Comparison of ENCODE assay signal across 8 mouse cellular contexts in the genomic region with DNA sequence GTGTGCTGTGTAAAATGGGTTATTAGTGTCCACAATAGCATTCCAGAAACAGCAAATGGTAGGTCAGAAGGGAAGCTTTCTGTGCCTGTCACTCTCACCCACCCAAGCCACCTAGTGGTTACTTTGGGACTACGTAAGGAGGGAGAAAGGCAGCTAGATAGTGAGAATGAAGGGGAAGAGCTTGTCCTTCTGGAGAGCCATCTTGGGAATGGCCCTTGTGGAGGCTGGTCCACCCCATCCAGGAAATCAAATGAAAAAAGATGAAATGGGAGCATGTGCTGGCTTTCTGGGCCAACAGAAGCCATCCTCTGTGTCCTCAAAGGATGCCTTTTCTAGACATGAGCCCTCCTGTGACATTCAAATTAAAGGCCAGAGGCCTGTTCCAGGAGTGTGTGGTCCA. TPM values are rescaled to one million over a fixed set of nuclear protein-coding genes. Genes with fewer than 3 reads are reported as not detected.
DNase-seq lines count a peak whose midpoint lies in the region; ATAC-seq and TF ChIP-seq lines count a peak whose summit lies in the region.

No protein-coding gene starts in this region.

- 17% methylated on average over 1 of the region's 1 CpGs for WGBS in kidney, embryonic 14.5 days
- WGBS in heart, embryonic 15.5 days, result 10% methylated on average over 1 of the region's 1 CpGs
- 11% methylated on average over 1 of the region's 1 CpGs for WGBS in liver, embryonic 13.5 days (ENCODE audit: insufficient replicate concordance)
- 33% methylated on average over 1 of the region's 1 CpGs for WGBS in neural tube, embryonic 14.5 days

- H3K9me3 ChIP-seq in kidney, embryonic 14.5 days (ENCODE audit: control insufficient read depth, low read length), result no peaks in the 10 kb centered on the region
- no peaks in the 10 kb centered on the region for H3K9me3 ChIP-seq in heart, embryonic 15.5 days (replicated peaks)
- no peaks in the 10 kb centered on the region for H3K9me3 ChIP-seq in liver, embryonic 13.5 days (replicated peaks)
- H3K9me3 ChIP-seq in neural tube, embryonic 14.5 days (ENCODE audit: control insufficient read depth, low read length), result no peaks in the 10 kb centered on the region

- peak; percentile 24; the same call in 1 of the 2 replicates for ATAC-seq in kidney, embryonic 14.5 days (ENCODE audit: low FRiP score, low TSS enrichment)
- no peak for ATAC-seq in heart, embryonic 15.5 days (replicated peaks; ENCODE audit: insufficient number of reproducible peaks, insufficient read depth, low FRiP score, low read depth)
- 0 out of 2 replicates have a peak, but pooled peaks have one; percentile 13 for ATAC-seq in liver, embryonic 13.5 days (ENCODE audit: low read depth)
- ATAC-seq in neural tube, embryonic 14.5 days (ENCODE audit: low read depth), result no peak

- H3K4me2 ChIP-seq in kidney, embryonic 14.5 days (replicated peaks; ENCODE audit: low read depth, low read length), result peak overlapping the region; percentile 93
- H3K4me2 ChIP-seq in heart, embryonic 15.5 days, result peak overlapping the region; percentile 83
- peak overlapping the region; percentile 96 for H3K4me2 ChIP-seq in liver, embryonic 13.5 days
- H3K4me2 ChIP-seq in neural tube, embryonic 14.5 days (ENCODE audit: low read depth, low read length), result peak overlapping the region; percentile 68

- H3K27ac ChIP-seq in kidney, embryonic 14.5 days (ENCODE audit: low read depth, low read length), result peak overlapping the region; percentile 97
- peak overlapping the region; percentile 97 for H3K27ac ChIP-seq in cortical plate, adult 2 months (ENCODE audit: insufficient read depth, low read length)
- H3K27ac ChIP-seq in heart, embryonic 15.5 days, result peak overlapping the region; percentile 98
- H3K27ac ChIP-seq in liver, embryonic 13.5 days, result peak overlapping the region; percentile 97
- peak overlapping the region; percentile 96 for H3K27ac ChIP-seq in neural tube, embryonic 14.5 days (ENCODE audit: low read depth, low read length)

- H3K36me3 ChIP-seq in kidney, embryonic 14.5 days (ENCODE audit: control insufficient read depth, insufficient read depth, low read length), result peaks cover 11% of the 10 kb centered on the region
- peaks cover 11% of the 10 kb centered on the region; the same call in 1 of the 2 replicates for H3K36me3 ChIP-seq in heart, embryonic 15.5 days
- peaks cover 27% of the 10 kb centered on the region for H3K36me3 ChIP-seq in liver, embryonic 13.5 days
- peaks cover 2% of the 10 kb centered on the region; the same call in 1 of the 2 replicates for H3K36me3 ChIP-seq in neural tube, embryonic 14.5 days (ENCODE audit: control insufficient read depth, insufficient read depth, low read length)

- peaks cover 8% of the 10 kb centered on the region; the same call in 1 of the 2 replicates for H3K4me1 ChIP-seq in kidney, embryonic 14.5 days (ENCODE audit: control insufficient read depth, insufficient read depth, low read length)
- peaks cover 8% of the 10 kb centered on the region for H3K4me1 ChIP-seq in cortical plate, adult 2 months (ENCODE audit: control insufficient read depth, insufficient read depth, low read length)
- H3K4me1 ChIP-seq in heart, embryonic 15.5 days (replicated peaks), result peaks cover 26% of the 10 kb centered on the region
- H3K4me1 ChIP-seq in liver, embryonic 13.5 days (replicated peaks), result peaks cover 44% of the 10 kb centered on the region
- H3K4me1 ChIP-seq in neural tube, embryonic 14.5 days (ENCODE audit: control insufficient read depth, insufficient read depth, low read length), result peaks cover 13% of the 10 kb centered on the region

- H3K9ac ChIP-seq in kidney, embryonic 14.5 days (ENCODE audit: low read depth, low read length), result peak overlapping the region; percentile 84; the same call in 1 of the 2 replicates
- peak overlapping the region; percentile 84; the same call in 1 of the 2 replicates for H3K9ac ChIP-seq in heart, embryonic 15.5 days
- H3K9ac ChIP-seq in liver, embryonic 13.5 days, result peak overlapping the region; percentile 81; the same call in 1 of the 2 replicates
- no peak overlapping the region; the same call in 1 of the 2 replicates for H3K9ac ChIP-seq in neural tube, embryonic 14.5 days (replicated peaks; ENCODE audit: low read depth, low read length)

- TF ChIP-seq POLR2A in cortical plate, adult 2 months (IDR thresholded peaks at IDR 0.05; ENCODE audit: extremely low read depth, insufficient read depth, low read length), result no peak

- H3K27me3 ChIP-seq in kidney, embryonic 14.5 days (ENCODE audit: control insufficient read depth, insufficient read depth, low read length), result no peaks in the 10 kb centered on the region
- H3K27me3 ChIP-seq in heart, embryonic 15.5 days, result no peaks in the 10 kb centered on the region
- no peaks in the 10 kb centered on the region for H3K27me3 ChIP-seq in liver, embryonic 13.5 days
- H3K27me3 ChIP-seq in neural tube, embryonic 14.5 days (ENCODE audit: control insufficient read depth, insufficient read depth, low read length), result no peaks in the 10 kb centered on the region

- DNase-seq in kidney, postnatal 36 days, result no peak
- DNase-seq in liver, embryonic 13.5 days, result peak; percentile 49
- no peak for DNase-seq in c-Kit-positive CD71-positive TER-119-positive erythroid progenitor cells, embryonic 14.5 days (ENCODE audit: low spot score)
- no peak for DNase-seq in adrenal gland, adult 2 months

- peak; percentile 48 for TF ChIP-seq CTCF in cortical plate, adult 2 months (IDR thresholded peaks at IDR 0.05; ENCODE audit: extremely low read depth, insufficient read depth, low read length)

- peak overlapping the region; percentile 83 for H3K4me3 ChIP-seq in kidney, embryonic 14.5 days (ENCODE audit: low read length)
- H3K4me3 ChIP-seq in cortical plate, adult 2 months (ENCODE audit: insufficient read depth, low read length), result peak overlapping the region; percentile 93; the same call in 1 of the 2 replicates
- H3K4me3 ChIP-seq in heart, embryonic 15.5 days, result peak overlapping the region; percentile 72
- H3K4me3 ChIP-seq in liver, embryonic 13.5 days (replicated peaks), result peak overlapping the region; percentile 81
- H3K4me3 ChIP-seq in neural tube, embryonic 14.5 days (ENCODE audit: low read depth, low read length), result peak overlapping the region; percentile 61

RNA-seq across cellular contexts. Expression of a gene that starts 0.5 kb away (rescaled TPM):
- polyA plus RNA-seq in kidney, embryonic 14.5 days (2014; fragmentation: Nextera tagmentation; extraction: Ambion mirVana), result 253 and 294 TPM in 2 replicates
- polyA plus RNA-seq in cortical plate, adult 2 months (2012; rRNA removed), result 270 and 272 TPM in 2 replicates
- 138 and 169 TPM in 2 replicates for polyA plus RNA-seq in heart, embryonic 15.5 days (2015; fragmentation: Nextera tagmentation; extraction: Ambion mirVana)
- 118 and 127 TPM in 2 replicates for polyA plus RNA-seq in liver, embryonic 13.5 days (2015; fragmentation: Nextera tagmentation; extraction: Ambion mirVana)
- polyA plus RNA-seq in neural tube, embryonic 14.5 days (2014; fragmentation: Nextera tagmentation; extraction: Ambion mirVana), result 214 and 240 TPM in 2 replicates
- 100 to 1,000 TPM in 1 of 2 experiments, 10 to 100 TPM in 1; 97.7 to 104 TPM for total RNA-seq in adrenal gland, adult 2 months (2021)
- 83.8 and 91.1 TPM in 2 replicates for polyA plus RNA-seq in adrenal gland, adult 2 months (2012; rRNA removed)

RNA-seq across cellular contexts. Expression of a gene that starts 0.6 kb away (rescaled TPM):
- polyA plus RNA-seq in kidney, embryonic 14.5 days (2014; fragmentation: Nextera tagmentation; extraction: Ambion mirVana), result 1.2 and 1.8 TPM in 2 replicates
- 9.3 TPM in 1 of 2 replicates, not detected in the other for polyA plus RNA-seq in cortical plate, adult 2 months (2012; rRNA removed)
- polyA plus RNA-seq in heart, embryonic 15.5 days (2015; fragmentation: Nextera tagmentation; extraction: Ambion mirVana), result 0.60 and 3.9 TPM in 2 replicates
- polyA plus RNA-seq in liver, embryonic 13.5 days (2015; fragmentation: Nextera tagmentation; extraction: Ambion mirVana), result 1.1 and 5.3 TPM in 2 replicates
- 2.7 TPM in 1 of 2 replicates, not detected in the other for polyA plus RNA-seq in neural tube, embryonic 14.5 days (2014; fragmentation: Nextera tagmentation; extraction: Ambion mirVana)
- total RNA-seq in adrenal gland, adult 2 months (2021), result 10 to 100 TPM; 27.5 to 28.5 TPM
- polyA plus RNA-seq in adrenal gland, adult 2 months (2012; rRNA removed), result not detected in 2 replicates

RNA-seq across cellular contexts. Expression of a gene that starts 16.7 kb away (rescaled TPM):
- polyA plus RNA-seq in kidney, embryonic 14.5 days (2014; fragmentation: Nextera tagmentation; extraction: Ambion mirVana), result 41.3 and 51.8 TPM in 2 replicates
- 38.8 and 40.7 TPM in 2 replicates for polyA plus RNA-seq in cortical plate, adult 2 months (2012; rRNA removed)
- polyA plus RNA-seq in heart, embryonic 15.5 days (2015; fragmentation: Nextera tagmentation; extraction: Ambion mirVana), result 66.3 and 85.1 TPM in 2 replicates
- polyA plus RNA-seq in liver, embryonic 13.5 days (2015; fragmentation: Nextera tagmentation; extraction: Ambion mirVana), result 47.2 and 50.1 TPM in 2 replicates
- 44.0 and 57.3 TPM in 2 replicates for polyA plus RNA-seq in neural tube, embryonic 14.5 days (2014; fragmentation: Nextera tagmentation; extraction: Ambion mirVana)
- total RNA-seq in adrenal gland, adult 2 months (2021), result 10 to 100 TPM; 50.0 to 55.0 TPM
- polyA plus RNA-seq in adrenal gland, adult 2 months (2012; rRNA removed), result 27.9 and 37.4 TPM in 2 replicates

RNA-seq across cellular contexts. Expression of a gene that starts 23.8 kb away (rescaled TPM):
- 104 and 144 TPM in 2 replicates for polyA plus RNA-seq in kidney, embryonic 14.5 days (2014; fragmentation: Nextera tagmentation; extraction: Ambion mirVana)
- 111 and 113 TPM in 2 replicates for polyA plus RNA-seq in cortical plate, adult 2 months (2012; rRNA removed)
- polyA plus RNA-seq in heart, embryonic 15.5 days (2015; fragmentation: Nextera tagmentation; extraction: Ambion mirVana), result 105 and 125 TPM in 2 replicates
- polyA plus RNA-seq in liver, embryonic 13.5 days (2015; fragmentation: Nextera tagmentation; extraction: Ambion mirVana), result 64.1 and 73.2 TPM in 2 replicates
- 64.2 and 82.6 TPM in 2 replicates for polyA plus RNA-seq in neural tube, embryonic 14.5 days (2014; fragmentation: Nextera tagmentation; extraction: Ambion mirVana)
- total RNA-seq in adrenal gland, adult 2 months (2021), result 100 to 1,000 TPM; 174 to 202 TPM
- polyA plus RNA-seq in adrenal gland, adult 2 months (2012; rRNA removed), result 127 and 165 TPM in 2 replicates

Comparison
In these comparisons a context has a peak if more than half of its experiments do, and no peak if none do; other contexts are left out.
1. ATAC-seq: peak in kidney, embryonic 14.5 days (single experiment) and liver, embryonic 13.5 days (single experiment); none in heart, embryonic 15.5 days (single experiment) and neural tube, embryonic 14.5 days (single experiment).
2. Peak in every context shown above with its lines, with median percentiles within 50 percentile points of each other: H3K27ac ChIP-seq, H3K4me2 ChIP-seq and H3K4me3 ChIP-seq.